Mouse (Mus musculus) thymus, adult 2 months (tissue): ENCODE measurements around the gene Eloa.

Experiments
- CTCF ChIP-seq: fragments of 200-500 bp; IDR thresholded peaks from 2 replicates; pipeline ENCODE4 v1.5.1; 2012; ENCODE audit warnings: mild to moderate bottlenecking, control low read depth, low read length, moderate library complexity, borderline replicate concordance; ENCODE audit not compliant: control insufficient read depth, poor library complexity, insufficient read depth; ENCODE audit errors: extremely low read depth
- POLR2A ChIP-seq: fragments of 200-500 bp; IDR thresholded peaks from 2 replicates; pipeline ENCODE4 v1.6.1; 2012; ENCODE audit warnings: mild to moderate bottlenecking, low read length, control low read depth, moderate library complexity; ENCODE audit not compliant: control insufficient read depth, poor library complexity, insufficient read depth; ENCODE audit errors: extremely low read depth

- TF ChIP-seq CTCF (peak; percentile 88; the same call in 1 of the 2 replicates), POLR2A (no peak)
Observed at GRCm38 (mm10) chr4:136071178-136071714, 49.7 kb upstream of the Eloa start.
